Mouse (Mus musculus): ENCODE measurements around the gene Gm6685.

DNA sequence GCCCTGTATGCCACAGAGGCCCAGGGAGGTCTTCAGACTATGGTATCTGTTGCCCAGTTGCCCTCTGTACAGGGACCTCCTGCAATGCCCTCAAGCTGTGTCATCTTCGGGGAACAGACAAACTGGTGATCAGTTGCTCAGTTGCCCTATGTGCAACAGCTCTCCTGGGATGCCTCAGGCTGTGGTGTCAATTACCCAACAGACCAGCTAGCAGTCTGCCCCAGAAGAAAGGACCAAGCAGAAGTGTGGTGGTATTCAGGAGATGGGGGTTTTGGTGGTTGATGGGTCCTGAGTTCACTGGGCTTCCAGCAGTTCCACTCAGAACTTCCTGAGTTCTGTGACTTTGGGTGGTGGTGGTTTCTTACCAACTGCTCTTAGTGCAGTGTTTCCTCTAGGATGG, 11.8 kb downstream of the Gm6685 start:
- TF ChIP-seq E2F4 (IDR thresholded peaks at IDR 0.05; ENCODE audit: insufficient read depth) (no peak), POLR2A (IDR thresholded peaks at IDR 0.05; ENCODE audit: insufficient read length, low read depth) (no peak), POLR2AphosphoS2 (IDR thresholded peaks at IDR 0.05; ENCODE audit: insufficient read length, low read depth) (no peak), REST (IDR thresholded peaks at IDR 0.05; ENCODE audit: insufficient read depth, insufficient read length) (no peak), MAX (IDR thresholded peaks at IDR 0.05; ENCODE audit: low read depth) (no peak), CEBPB (IDR thresholded peaks at IDR 0.05; ENCODE audit: insufficient read depth, poor library complexity, severe bottlenecking) (no peak), SRF (IDR thresholded peaks at IDR 0.05; ENCODE audit: control insufficient read depth, insufficient read length, low read depth) (no peak)
